Mouse (Mus musculus) embryonic fibroblast, embryonic 13.5 days (primary cell): Measurements from ENCODE around the gene Agap3.
A peak's percentile ranks its signal among the peaks of the same experiment; 100 is the strongest.

Experiments used
- CTCF ChIP-seq: IDR thresholded peaks from 2 replicates; pipeline ENCODE4 v1.5.1; 2011; ENCODE audit warnings: mild to moderate bottlenecking, control low read depth, low read length, moderate library complexity, borderline replicate concordance; ENCODE audit not compliant: insufficient read depth
- POLR2A ChIP-seq: IDR thresholded peaks from 2 replicates; pipeline ENCODE4 v1.6.1; 2011; ENCODE audit warnings: low read depth, mild to moderate bottlenecking, control low read depth, low read length, moderate library complexity

GRCm38 (mm10) chr5:24510635-24511034, 58.7 kb downstream of the Agap3 start:
- TF ChIP-seq CTCF = peak; percentile 53; the same call in 1 of the 2 replicates
- no peak for TF ChIP-seq POLR2A
